Mouse (Mus musculus) embryonic facial prominence, embryonic 12.5 days (tissue): Measurements from ENCODE around the gene Prkce. TPM values are rescaled to one million over a fixed set of nuclear protein-coding genes. Genes with fewer than 3 reads are reported as not detected.

Source experiments
- ATAC-seq: fragments of 200-750 bp; cut with Nextera tagmentation; 2 replicates; pipeline ENCODE4 v1.8.0; 2017; ENCODE audit not compliant: insufficient number of reproducible peaks, insufficient read depth, low FRiP score, low TSS enrichment
- H3K27ac ChIP-seq: fragments of 300-500 bp; sonication (generic); 2 replicates; pipeline ENCODE4 v1.5.1; 2016; ENCODE audit warnings: mild to moderate bottlenecking
- H3K27me3 ChIP-seq: fragments of 300-500 bp; sonication (generic); 2 replicates; pipeline ENCODE4 v1.6.1; 2016; ENCODE audit warnings: mild to moderate bottlenecking, moderate library complexity
- H3K36me3 ChIP-seq: fragments of 300-500 bp; sonication (generic); 2 replicates; pipeline ENCODE4 v1.6.1; 2016; ENCODE audit warnings: mild to moderate bottlenecking
- H3K4me1 ChIP-seq: fragments of 300-500 bp; sonication (generic); 2 replicates; pipeline ENCODE4 v1.6.1; 2016
- H3K4me2 ChIP-seq: fragments of 300-500 bp; sonication (generic); replicated peaks from 2 replicates; pipeline ENCODE4 v1.6.1; 2016; ENCODE audit warnings: mild to moderate bottlenecking, moderate library complexity
- H3K4me3 ChIP-seq: fragments of 300-500 bp; sonication (generic); 2 replicates; pipeline ENCODE4 v1.5.1; 2016; ENCODE audit warnings: mild to moderate bottlenecking
- H3K9ac ChIP-seq: fragments of 300-500 bp; sonication (generic); 2 replicates; pipeline ENCODE4 v1.6.1; 2016; ENCODE audit warnings: mild to moderate bottlenecking, moderate library complexity
- H3K9me3 ChIP-seq: fragments of 300-500 bp; sonication (generic); 2 replicates; pipeline ENCODE4 v1.6.1; 2016; ENCODE audit warnings: mild to moderate bottlenecking, moderate library complexity
- WGBS: fragments of 180-500 bp; shearing (Covaris S2); methylation state at CpG from one replicate; pipeline ENCODE4 v1.1.7; 2016; 5-methylcytosine and 5-hydroxymethylcytosine counted together
- polyA plus RNA-seq: library from polyadenylated mRNA; unstranded; fragments of >200 nt; fragmentation: Nextera tagmentation; extraction: Ambion mirVana; gene quantifications from 2 replicates; pipeline ENCODE4 v1.2.1, GENCODE M21; 2016

Prkce gene
- polyA plus RNA-seq, 1 experiment from 2014 or later: 9.8 TPM

DNA sequence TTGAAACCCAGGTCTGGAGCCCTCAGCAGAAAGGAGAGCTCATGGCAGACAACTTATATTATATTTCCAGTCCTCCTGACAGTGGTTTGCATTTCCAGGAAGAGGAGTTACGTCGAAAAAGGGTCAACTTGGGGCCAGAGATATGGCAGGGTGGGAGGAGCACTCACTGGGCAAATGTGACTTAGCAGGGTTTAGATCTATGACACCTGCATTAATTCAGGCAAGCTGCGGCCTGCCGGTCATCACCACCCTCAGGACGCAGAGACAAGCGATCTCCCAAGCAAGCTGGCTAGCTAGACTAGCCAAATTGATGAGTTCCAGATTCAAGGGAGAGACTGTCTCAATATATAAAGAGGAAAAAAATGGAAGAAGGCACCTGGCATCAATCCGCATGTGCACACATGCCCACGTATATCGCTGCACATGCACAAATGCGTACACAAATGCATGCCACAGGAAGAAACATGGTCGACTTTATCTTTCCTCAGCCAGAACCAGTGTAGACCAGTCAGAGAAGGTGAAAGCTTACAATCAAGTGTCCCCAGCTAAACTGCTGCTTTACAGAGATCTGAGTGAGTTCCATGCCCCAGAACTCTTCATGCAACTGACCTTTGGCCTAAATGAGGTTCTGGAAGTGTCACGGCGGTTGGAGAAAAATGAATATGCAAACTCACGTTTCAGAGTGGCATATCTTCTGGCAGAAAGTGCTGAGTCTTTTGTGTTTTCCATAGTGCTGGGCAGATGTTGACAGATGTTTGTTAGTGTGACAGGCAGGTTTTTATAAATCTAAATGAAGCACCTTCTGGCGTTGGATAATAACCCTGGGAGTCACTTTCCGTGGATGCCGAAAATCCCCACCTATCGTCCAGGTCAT, 216.4 kb downstream of the Prkce start:
- WGBS: 58% methylated on average over 18 of the region's 18 CpGs
- H3K4me1 ChIP-seq: peaks cover 33% of the 10 kb centered on the region

DNA sequence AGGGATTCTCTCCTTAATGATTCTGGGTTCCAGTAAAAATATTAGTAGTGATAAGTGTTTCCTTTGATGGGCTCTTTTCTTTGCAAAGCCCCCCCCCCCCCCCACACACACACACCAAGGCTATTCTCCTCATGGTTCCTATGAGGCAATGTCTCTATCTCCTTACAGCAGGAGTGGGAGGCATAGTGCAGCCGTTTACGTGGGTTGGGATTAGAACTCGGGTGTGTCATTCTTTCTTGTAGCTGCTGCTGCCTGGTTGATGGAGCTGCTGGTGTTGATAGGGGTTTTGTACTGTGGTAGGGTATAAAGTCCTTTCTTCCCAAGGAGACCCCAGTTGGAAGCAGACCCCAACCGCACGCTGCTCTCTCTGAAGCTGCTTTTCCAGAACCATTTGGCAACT, 224.9 kb downstream of the Prkce start:
- Histone ChIP-seq H3K4me3 (no peak overlapping the region), H3K4me1 (no peaks in the 10 kb centered on the region), H3K9me3 (no peaks in the 10 kb centered on the region), H3K4me2 (no peak overlapping the region), H3K9ac (no peak overlapping the region), H3K36me3 (no peaks in the 10 kb centered on the region), H3K27ac (no peak overlapping the region), H3K27me3 (no peaks in the 10 kb centered on the region)
- ATAC-seq: no peak
- 93% methylated on average over 5 of the region's 5 CpGs for WGBS

More for the DNA sequence above, 216.4 kb downstream of the Prkce start:
- Histone ChIP-seq H3K36me3 (no peaks in the 10 kb centered on the region), H3K27ac (no peak overlapping the region), H3K4me3 (no peak overlapping the region), H3K4me2 (no peak overlapping the region), H3K27me3 (no peaks in the 10 kb centered on the region), H3K9ac (no peak overlapping the region), H3K9me3 (no peaks in the 10 kb centered on the region)
- no peak for ATAC-seq

DNA sequence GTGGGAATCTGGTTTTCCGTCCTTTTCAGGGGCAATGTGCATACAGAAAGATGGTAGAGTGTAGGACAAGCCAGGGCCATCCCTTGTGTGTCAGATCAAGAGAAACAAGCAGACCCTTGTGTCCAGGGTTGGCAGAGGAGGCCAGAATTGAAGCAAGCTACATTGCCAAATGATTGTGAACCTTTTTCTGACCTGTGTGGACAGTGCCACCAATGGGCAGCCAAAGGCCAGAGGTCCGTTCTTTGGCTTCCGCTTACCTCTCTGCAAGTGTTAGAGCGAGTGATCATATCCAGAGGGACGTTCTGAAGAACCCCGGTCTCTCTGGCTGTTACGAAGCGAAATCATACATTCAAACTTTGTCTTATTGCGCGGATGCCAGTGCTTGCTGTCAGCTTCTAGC, 225.6 kb downstream of the Prkce start:
- Histone ChIP-seq H3K9me3 (no peaks in the 10 kb centered on the region), H3K27me3 (no peaks in the 10 kb centered on the region), H3K4me3 (no peak overlapping the region), H3K27ac (no peak overlapping the region), H3K4me2 (no peak overlapping the region), H3K4me1 (no peaks in the 10 kb centered on the region), H3K36me3 (no peaks in the 10 kb centered on the region), H3K9ac (no peak overlapping the region)
- 95% methylated on average over 10 of the region's 10 CpGs for WGBS
- ATAC-seq: no peak

DNA sequence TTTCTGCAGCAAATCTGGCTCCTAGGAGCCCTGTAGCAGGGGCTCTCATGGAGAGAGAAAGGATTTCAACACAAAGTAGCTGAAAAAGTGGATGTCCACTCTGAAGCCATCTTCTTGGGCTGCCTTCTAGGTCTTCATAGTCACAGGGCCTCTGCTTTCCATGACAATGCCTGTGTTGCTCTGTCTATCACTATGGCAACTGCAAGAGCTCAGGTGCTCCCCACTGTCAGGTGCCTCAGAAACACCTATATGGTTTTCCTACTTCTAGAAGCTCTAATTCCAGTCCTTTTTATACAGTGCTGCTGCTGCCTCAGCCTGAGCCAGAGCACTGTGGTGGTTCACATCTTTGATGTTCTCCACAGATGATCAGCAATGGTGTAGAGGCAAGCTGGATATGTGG, 229.5 kb downstream of the Prkce start:
- no peaks in the 10 kb centered on the region for H3K36me3 ChIP-seq
- no peaks in the 10 kb centered on the region for H3K27me3 ChIP-seq
- no peak overlapping the region for H3K9ac ChIP-seq
- ATAC-seq: no peak
- no peak overlapping the region for H3K4me3 ChIP-seq
- no peaks in the 10 kb centered on the region for H3K9me3 ChIP-seq
- no peak overlapping the region for H3K4me2 ChIP-seq
- no peak overlapping the region for H3K27ac ChIP-seq
- no peaks in the 10 kb centered on the region for H3K4me1 ChIP-seq

DNA sequence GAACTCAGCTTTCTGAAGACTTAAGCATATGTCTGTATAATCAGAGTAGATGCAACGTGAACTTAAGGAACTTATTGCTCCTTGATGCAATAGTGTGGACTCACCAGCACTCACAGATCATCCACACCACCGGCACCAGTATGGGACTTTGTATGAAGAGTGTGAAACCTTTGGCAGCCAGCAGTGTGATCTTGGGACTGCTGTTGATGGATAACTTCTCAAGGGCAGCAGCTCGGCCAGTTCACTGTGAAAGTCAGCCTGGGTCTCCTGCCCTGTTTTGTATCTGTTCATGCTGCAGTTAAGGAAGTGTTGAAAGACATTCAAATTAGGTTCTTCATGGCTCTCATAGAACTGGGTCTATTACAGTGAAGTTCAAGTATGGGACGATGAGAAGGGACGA, 230.1 kb downstream of the Prkce start:
- H3K4me1 ChIP-seq: no peaks in the 10 kb centered on the region
- no peak overlapping the region for H3K27ac ChIP-seq
- 83% methylated on average over 5 of the region's 5 CpGs for WGBS
- no peak overlapping the region for H3K4me2 ChIP-seq
- ATAC-seq: no peak
- no peaks in the 10 kb centered on the region for H3K36me3 ChIP-seq
- no peaks in the 10 kb centered on the region for H3K27me3 ChIP-seq
- no peak overlapping the region for H3K4me3 ChIP-seq
- no peak overlapping the region for H3K9ac ChIP-seq
- H3K9me3 ChIP-seq: no peaks in the 10 kb centered on the region

DNA sequence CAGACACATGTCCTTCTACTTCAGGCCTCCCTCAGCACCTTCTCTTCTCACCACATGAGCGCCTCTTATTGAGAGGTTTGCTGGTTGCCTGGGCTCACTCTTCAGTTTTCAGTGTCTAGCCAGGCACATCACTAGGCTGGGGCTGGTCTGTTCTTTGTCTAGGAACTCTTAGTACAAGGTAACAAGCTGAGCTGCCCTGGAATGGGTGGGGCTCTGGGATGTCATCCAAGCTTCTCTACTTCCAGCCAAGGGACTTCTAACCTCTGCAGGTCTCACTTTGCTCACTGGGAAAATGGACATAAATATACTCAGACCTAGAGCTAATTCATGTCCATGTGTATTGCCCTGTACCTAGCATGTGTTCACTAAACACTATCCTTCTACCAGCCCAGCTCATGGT, 230.6 kb downstream of the Prkce start:
- Histone ChIP-seq H3K9me3 (no peaks in the 10 kb centered on the region), H3K9ac (no peak overlapping the region), H3K27me3 (no peaks in the 10 kb centered on the region), H3K4me2 (no peak overlapping the region), H3K27ac (no peak overlapping the region), H3K4me1 (no peaks in the 10 kb centered on the region), H3K36me3 (no peaks in the 10 kb centered on the region), H3K4me3 (no peak overlapping the region)
- 95% methylated on average over 1 of the region's 1 CpGs for WGBS
- ATAC-seq: no peak

DNA sequence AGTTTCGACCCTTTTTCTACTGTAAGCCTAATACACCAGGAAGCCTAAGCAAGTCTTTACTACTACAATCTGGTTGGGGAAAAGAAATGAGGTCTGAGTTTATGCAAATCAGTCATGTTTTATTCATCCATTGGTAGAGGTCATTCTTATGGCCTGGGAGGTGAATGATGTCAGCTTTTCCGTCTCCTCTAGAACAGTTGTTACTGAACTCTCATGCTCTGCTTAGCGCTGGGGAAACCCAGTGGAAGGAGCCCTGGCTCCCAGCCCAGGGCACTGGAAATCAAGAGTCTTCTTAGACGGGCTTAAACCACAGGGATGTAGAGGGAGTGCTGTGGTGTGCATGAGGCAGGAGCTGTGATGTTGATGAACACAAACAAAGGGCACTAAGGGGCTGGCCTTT, 232.4 kb downstream of the Prkce start:
- no peak overlapping the region for H3K4me2 ChIP-seq
- no peaks in the 10 kb centered on the region for H3K9me3 ChIP-seq
- no peak overlapping the region for H3K4me3 ChIP-seq
- no peak overlapping the region for H3K9ac ChIP-seq
- WGBS: 74% methylated on average over 4 of the region's 4 CpGs
- H3K4me1 ChIP-seq: no peaks in the 10 kb centered on the region
- no peaks in the 10 kb centered on the region for H3K27me3 ChIP-seq
- no peaks in the 10 kb centered on the region for H3K36me3 ChIP-seq
- H3K27ac ChIP-seq: no peak overlapping the region
- no peak for ATAC-seq

DNA sequence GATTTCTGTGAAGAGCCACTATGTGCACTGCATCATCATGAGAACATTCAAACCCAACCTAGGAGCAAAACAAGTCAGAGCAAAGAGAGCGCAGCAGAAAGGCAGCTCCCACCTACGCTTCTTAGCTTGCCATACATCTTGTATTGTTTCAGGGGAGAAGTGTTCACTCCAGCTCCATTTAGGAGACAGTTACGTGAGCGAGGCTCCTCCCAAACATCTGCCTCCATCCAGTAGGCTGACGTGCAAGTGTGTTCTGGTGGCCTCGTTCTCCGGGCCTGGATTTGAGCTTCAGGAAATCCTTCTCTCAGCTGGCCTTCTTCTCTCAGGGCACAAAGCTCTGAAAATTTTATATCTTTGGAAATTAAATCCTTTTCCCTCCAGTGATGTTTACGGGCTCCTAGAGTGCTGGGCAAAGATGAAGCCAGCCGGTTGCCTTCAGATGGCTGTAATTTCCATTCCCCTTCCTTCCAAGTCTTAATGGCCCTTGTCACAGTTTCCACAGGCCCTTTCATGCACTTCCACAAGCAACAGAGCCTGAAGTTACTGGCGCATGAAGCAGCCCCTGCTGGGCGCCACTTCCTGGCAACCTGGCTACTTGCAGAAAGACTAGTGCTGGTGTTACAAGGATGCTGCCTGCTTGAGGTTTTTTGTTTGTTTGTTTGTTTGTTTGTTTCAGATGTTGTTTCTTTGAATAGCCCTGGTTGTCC, 237.4 kb downstream of the Prkce start:
- Histone ChIP-seq H3K9ac (no peak overlapping the region), H3K27me3 (no peaks in the 10 kb centered on the region), H3K9me3 (no peaks in the 10 kb centered on the region), H3K36me3 (no peaks in the 10 kb centered on the region), H3K4me1 (0 out of 2 replicates have a peak, but pooled peaks cover 5% of the 10 kb centered on the region), H3K4me2 (no peak overlapping the region), H3K27ac (peak overlapping the region; percentile 0; the same call in 1 of the 2 replicates), H3K4me3 (no peak overlapping the region)
- ATAC-seq: no peak
- 65% methylated on average over 11 of the region's 11 CpGs for WGBS

DNA sequence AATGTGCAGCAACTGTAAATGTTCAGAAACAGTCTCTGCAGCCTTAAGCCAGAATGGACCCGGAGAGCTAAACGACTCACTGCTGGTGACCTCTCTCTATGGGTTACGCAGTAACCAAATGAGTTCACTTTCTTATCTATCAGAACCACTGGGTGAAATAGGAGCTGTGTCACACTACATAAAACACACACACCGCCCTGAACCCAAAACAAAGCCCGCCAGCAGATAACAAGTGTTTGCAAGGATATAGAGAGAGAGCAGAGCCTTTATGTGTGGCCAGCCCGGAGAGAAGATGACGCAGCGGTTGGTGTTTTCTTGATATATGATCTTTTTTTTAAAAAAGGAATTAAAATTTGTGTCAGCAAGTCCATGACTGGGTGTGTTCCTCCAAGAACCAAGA, 238.1 kb downstream of the Prkce start:
- WGBS: 80% methylated on average over 8 of the region's 8 CpGs
- H3K4me3 ChIP-seq: no peak overlapping the region
- H3K4me1 ChIP-seq: 0 out of 2 replicates have a peak, but pooled peaks cover 5% of the 10 kb centered on the region
- H3K9ac ChIP-seq: no peak overlapping the region
- no peak overlapping the region for H3K4me2 ChIP-seq
- 0 out of 2 replicates have a peak, but pooled peaks have one; percentile 10 for ATAC-seq
- no peaks in the 10 kb centered on the region for H3K27me3 ChIP-seq
- H3K27ac ChIP-seq: no peak overlapping the region
- no peaks in the 10 kb centered on the region for H3K36me3 ChIP-seq
- no peaks in the 10 kb centered on the region for H3K9me3 ChIP-seq

DNA sequence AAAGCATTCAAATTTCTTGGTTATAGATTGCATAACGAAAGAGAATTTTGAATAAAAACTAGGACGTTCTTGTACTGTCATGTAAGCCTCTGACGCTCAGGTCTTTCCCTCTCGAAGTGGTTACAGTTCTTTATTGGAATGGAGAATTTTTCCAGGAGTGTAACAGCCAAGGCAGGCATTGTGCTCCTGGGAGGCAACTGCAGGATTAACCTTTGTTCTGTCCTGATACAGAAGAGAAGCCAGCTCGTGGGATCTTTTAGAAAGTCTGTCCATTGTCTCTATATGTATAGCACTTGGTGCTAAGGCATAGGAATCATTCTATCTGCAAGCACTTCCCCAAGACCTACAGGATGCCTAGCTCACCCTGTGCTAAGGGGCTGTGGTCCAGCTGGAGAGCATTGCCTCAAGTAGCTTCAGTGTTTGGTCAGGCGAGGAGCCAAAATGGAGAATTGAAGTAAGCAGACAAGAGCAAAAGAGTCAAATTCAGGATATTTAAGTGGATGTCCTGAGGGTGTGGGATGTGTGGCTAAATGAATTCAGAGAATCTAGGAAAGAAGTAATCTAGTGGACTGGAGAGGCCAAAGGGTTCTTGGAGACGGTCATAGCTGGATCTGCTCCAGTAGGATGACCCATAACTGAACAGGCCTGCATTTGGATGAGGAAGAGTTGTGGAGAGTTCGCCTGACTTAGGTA, 240.5 kb downstream of the Prkce start:
- H3K4me1 ChIP-seq: 0 out of 2 replicates have a peak, but pooled peaks cover 5% of the 10 kb centered on the region
- no peaks in the 10 kb centered on the region for H3K36me3 ChIP-seq
- WGBS: 81% methylated on average over 8 of the region's 8 CpGs
- no peak overlapping the region for H3K4me2 ChIP-seq
- no peak overlapping the region for H3K27ac ChIP-seq
- no peak overlapping the region for H3K9ac ChIP-seq
- no peak overlapping the region for H3K4me3 ChIP-seq
- H3K9me3 ChIP-seq: no peaks in the 10 kb centered on the region
- ATAC-seq: no peak
- no peaks in the 10 kb centered on the region for H3K27me3 ChIP-seq

DNA sequence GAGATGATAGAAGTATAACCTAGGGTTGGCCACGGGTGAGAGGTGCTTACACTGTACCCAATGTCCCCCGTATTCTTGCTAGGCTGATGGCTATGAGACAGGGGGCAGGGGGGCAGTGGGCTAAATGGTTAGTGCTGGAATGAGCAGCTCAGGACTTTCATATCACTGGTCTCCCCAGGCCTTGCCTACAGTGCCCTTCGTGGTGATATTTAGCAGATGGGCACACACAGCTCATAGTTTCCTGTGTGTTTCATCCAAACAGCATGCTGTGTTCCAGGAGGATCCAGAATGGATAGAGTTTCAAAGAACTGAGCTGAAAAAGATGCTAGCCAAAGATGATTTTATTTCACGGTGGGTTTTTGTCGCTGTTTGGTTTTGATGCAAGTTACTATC, 241.0 kb downstream of the Prkce start:
- H3K27ac ChIP-seq: no peak overlapping the region
- H3K4me2 ChIP-seq: no peak overlapping the region
- no peak for ATAC-seq
- no peaks in the 10 kb centered on the region for H3K36me3 ChIP-seq
- H3K4me3 ChIP-seq: no peak overlapping the region
- H3K27me3 ChIP-seq: no peaks in the 10 kb centered on the region
- H3K9me3 ChIP-seq: no peaks in the 10 kb centered on the region
- 81% methylated on average over 5 of the region's 5 CpGs for WGBS
- H3K4me1 ChIP-seq: 0 out of 2 replicates have a peak, but pooled peaks cover 5% of the 10 kb centered on the region
- no peak overlapping the region for H3K9ac ChIP-seq
